Mouse (Mus musculus): ENCODE data around the gene Krt8.

- TF ChIP-seq CTCF (IDR thresholded peaks at IDR 0.05; ENCODE audit: low read depth) (no peak), EP300 (IDR thresholded peaks at IDR 0.05; ENCODE audit: low read depth) (no peak)
Observed at GRCm38 (mm10) chr15:101999156-101999555, 5.1 kb downstream of the Krt8 start.

Measured in heart, postnatal 0 days (tissue).